Mouse (Mus musculus) subcutaneous adipose tissue, adult 2 months (tissue): Measurements from ENCODE around the gene Trim23. TPM values are rescaled to one million over a fixed set of nuclear protein-coding genes. Genes with fewer than 3 reads are reported as not detected.

Experiments
- polyA plus RNA-seq: library from polyadenylated mRNA; depleted of rRNA; stranded (reverse); fragments of >200 nt; gene quantifications from 2 replicates; pipeline ENCODE4 v1.2.3, GENCODE M21; 2012; ENCODE audit warnings: low replicate concordance; rRNA removed

Trim23 gene
- 4.2 and 4.4 TPM in 2 replicates for polyA plus RNA-seq

GRCm38 (mm10) chr13:104178650-104179121, at the start of gene Trim23:
Trim23 (plus strand) TSS chr13:104178797.

GRCm38 (mm10) chr13:104177796-104178649, 574 bp upstream of the Trim23 start, which contains the start of gene Trappc13:
Trappc13 (minus strand) TSS chr13:104178469.

GRCm38 (mm10) chr13:104228384-104229066, 49.9 kb downstream of the Trim23 start, which contains the start of the genes Cenpk and Ppwd1:
Cenpk (plus strand) TSS chr13:104228611.
Ppwd1 (minus strand) TSS chr13:104228843.

Other genes starting within 250 kb of the Trim23 start
- gene Nln, start 69.2 kb upstream of the Trim23 start, polyA plus RNA-seq, result 15.6 and 22.1 TPM in 2 replicates
- gene Sgtb, start 69.1 kb upstream of the Trim23 start, polyA plus RNA-seq, result 1.9 and 2.1 TPM in 2 replicates
- gene Trappc13, start 328 bp upstream of the Trim23 start, polyA plus RNA-seq, result 12.8 and 14.4 TPM in 2 replicates
- gene Cenpk, start 49.8 kb downstream of the Trim23 start, polyA plus RNA-seq, result 0.52 and 0.72 TPM in 2 replicates
- 1.6 and 3.0 TPM in 2 replicates for gene Ppwd1, start 50.0 kb downstream of the Trim23 start, polyA plus RNA-seq
- gene Adamts6, start 109.0 kb downstream of the Trim23 start, polyA plus RNA-seq, result 1.6 and 3.9 TPM in 2 replicates